Mouse (Mus musculus) forebrain, embryonic 15.5 days (tissue): Measurements from ENCODE around the gene Slc9a3r1. TPM values are rescaled to one million over a fixed set of nuclear protein-coding genes. Genes with fewer than 3 reads are reported as not detected.

ENCODE experiments used
- ATAC-seq: fragments of 200-750 bp; cut with Nextera tagmentation; replicated peaks from 2 replicates; pipeline ENCODE4 v1.8.0; 2017; ENCODE audit warnings: mild to moderate bottlenecking, moderate TSS enrichment, moderate library complexity
- H3K27ac ChIP-seq: fragments of 300-500 bp; sonication (generic); replicated peaks from 2 replicates; pipeline ENCODE4 v1.5.1; 2015; ENCODE audit warnings: mild to moderate bottlenecking, inconsistent platforms
- H3K27me3 ChIP-seq: fragments of 300-500 bp; sonication (generic); 2 replicates; pipeline ENCODE4 v1.6.1; 2015; ENCODE audit warnings: inconsistent platforms
- H3K36me3 ChIP-seq: fragments of 300-500 bp; sonication (generic); 2 replicates; pipeline ENCODE4 v1.6.1; 2015; ENCODE audit warnings: mild to moderate bottlenecking, inconsistent platforms
- H3K4me1 ChIP-seq: fragments of 300-500 bp; sonication (generic); 2 replicates; pipeline ENCODE4 v1.6.1; 2015; ENCODE audit warnings: inconsistent platforms
- H3K4me2 ChIP-seq: fragments of 300-500 bp; sonication (generic); replicated peaks from 2 replicates; pipeline ENCODE4 v1.6.1; 2015; ENCODE audit warnings: mild to moderate bottlenecking, inconsistent platforms
- H3K4me3 ChIP-seq: fragments of 300-500 bp; sonication (generic); 2 replicates; pipeline ENCODE4 v1.5.1; 2015; ENCODE audit warnings: mild to moderate bottlenecking, inconsistent platforms
- H3K9ac ChIP-seq: fragments of 300-500 bp; sonication (generic); replicated peaks from 2 replicates; pipeline ENCODE4 v1.6.1; 2015; ENCODE audit warnings: mild to moderate bottlenecking, inconsistent platforms
- H3K9me3 ChIP-seq: fragments of 300-500 bp; sonication (generic); 2 replicates; pipeline ENCODE4 v1.6.1; 2016; ENCODE audit warnings: inconsistent platforms
- WGBS: fragments of 180-500 bp; shearing (Covaris S2); methylation state at CpG from one replicate; pipeline ENCODE4 v1.1.7; 2015; ENCODE audit warnings: mixed read lengths; 5-methylcytosine and 5-hydroxymethylcytosine counted together
- polyA plus RNA-seq: library from polyadenylated mRNA; unstranded; fragments of >200 nt; fragmentation: Nextera tagmentation; extraction: Ambion mirVana; gene quantifications from 2 replicates; pipeline ENCODE4 v1.2.1, GENCODE M21; 2015

Gene Slc9a3r1
- polyA plus RNA-seq, 1 experiment from 2014 or later, result 50.5 TPM

DNA sequence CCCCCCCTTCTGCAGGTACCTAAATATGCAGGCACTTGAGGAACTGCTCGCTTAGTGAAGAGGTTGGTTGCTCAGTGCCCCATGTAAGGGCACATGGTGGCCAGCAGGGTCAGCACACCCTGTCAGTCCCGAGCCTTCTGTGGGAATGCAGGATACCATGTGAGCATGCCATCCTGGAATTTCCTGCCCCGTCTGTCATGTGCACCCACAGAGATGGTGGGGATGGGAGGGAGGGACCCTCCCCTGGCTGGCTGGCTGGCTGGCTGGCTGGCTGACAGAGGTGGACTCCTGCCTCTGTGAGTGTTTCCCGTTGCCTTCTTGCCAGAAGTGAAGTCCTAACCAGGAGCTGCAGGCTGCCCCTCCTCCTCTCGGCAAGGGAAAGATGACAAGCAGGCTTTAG lies 59.4 kb downstream of the Slc9a3r1 start:
- no peak overlapping the region for H3K4me2 ChIP-seq
- no peak for ATAC-seq
- H3K9me3 ChIP-seq, result no peaks in the 10 kb centered on the region
- H3K9ac ChIP-seq, result no peak overlapping the region
- WGBS, result 47% methylated on average over 5 of the region's 5 CpGs
- H3K36me3 ChIP-seq, result no peaks in the 10 kb centered on the region
- no peaks in the 10 kb centered on the region for H3K27me3 ChIP-seq
- no peak overlapping the region for H3K27ac ChIP-seq
- peaks cover 66% of the 10 kb centered on the region for H3K4me1 ChIP-seq
- H3K4me3 ChIP-seq, result no peak overlapping the region

DNA sequence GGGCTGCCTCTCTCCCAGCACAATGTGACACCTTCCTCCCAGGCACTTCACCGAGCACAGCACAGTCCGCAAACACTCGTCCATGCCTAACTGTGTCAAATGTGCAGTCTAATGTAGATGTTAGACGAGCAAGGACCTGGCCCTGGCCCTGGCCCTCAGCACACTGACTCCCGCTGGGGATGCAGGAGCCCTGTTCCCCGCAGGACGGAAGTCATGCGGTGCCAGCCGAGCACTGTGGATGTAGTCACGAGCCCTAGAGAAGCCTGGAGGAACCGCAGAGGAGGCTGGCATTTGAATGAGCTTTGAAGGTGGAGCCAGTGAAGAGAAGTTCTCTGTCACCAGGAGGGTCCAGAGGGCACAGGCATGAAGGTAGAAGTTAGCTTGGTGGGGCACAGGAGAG lies 60.3 kb downstream of the Slc9a3r1 start:
- no peaks in the 10 kb centered on the region for H3K27me3 ChIP-seq
- H3K9ac ChIP-seq, result no peak overlapping the region
- 75% methylated on average over 11 of the region's 11 CpGs for WGBS
- H3K9me3 ChIP-seq, result no peaks in the 10 kb centered on the region
- H3K27ac ChIP-seq, result no peak overlapping the region
- ATAC-seq, result no peak
- H3K4me3 ChIP-seq, result no peak overlapping the region
- H3K4me1 ChIP-seq, result peaks cover 70% of the 10 kb centered on the region
- no peak overlapping the region for H3K4me2 ChIP-seq
- H3K36me3 ChIP-seq, result no peaks in the 10 kb centered on the region

- no peak overlapping the region for H3K27ac ChIP-seq
- 81% methylated on average over 6 of the region's 6 CpGs for WGBS
- ATAC-seq, result no peak
- H3K36me3 ChIP-seq, result no peaks in the 10 kb centered on the region
- no peaks in the 10 kb centered on the region for H3K9me3 ChIP-seq
- no peaks in the 10 kb centered on the region for H3K27me3 ChIP-seq
- H3K4me3 ChIP-seq, result no peak overlapping the region
- H3K4me2 ChIP-seq, result no peak overlapping the region
- no peak overlapping the region for H3K9ac ChIP-seq
- H3K4me1 ChIP-seq, result peaks cover 72% of the 10 kb centered on the region
These were observed 60.7 kb downstream of the Slc9a3r1 start for GRCm38 (mm10) chr11:115223877-115224276.

DNA sequence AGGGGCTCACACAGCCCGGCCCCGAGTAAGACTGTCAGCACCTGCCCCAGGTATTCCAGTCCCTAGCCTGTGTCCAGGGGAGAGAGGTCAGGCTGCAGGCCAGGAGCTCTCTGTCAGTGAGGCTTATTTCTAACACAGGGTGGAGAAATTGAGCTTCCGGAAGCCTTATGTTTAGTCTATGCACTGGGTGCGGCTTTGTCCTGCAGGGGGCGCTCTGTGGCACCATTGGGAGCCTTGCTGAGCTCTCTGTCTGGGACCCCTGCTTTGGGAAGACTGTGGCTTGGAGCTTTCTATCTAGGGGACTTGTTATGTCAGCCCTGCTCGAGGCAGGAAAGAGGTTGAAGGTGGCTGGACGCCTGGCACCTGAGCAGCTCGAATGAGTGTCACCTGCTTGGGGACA lies 61.7 kb downstream of the Slc9a3r1 start:
- no peak for ATAC-seq
- WGBS, result 42% methylated on average over 8 of the region's 8 CpGs
- Histone ChIP-seq H3K27me3 (no peaks in the 10 kb centered on the region), H3K27ac (peak overlapping the region; percentile 58), H3K9me3 (no peaks in the 10 kb centered on the region), H3K4me2 (no peak overlapping the region), H3K36me3 (no peaks in the 10 kb centered on the region), H3K4me3 (no peak overlapping the region), H3K4me1 (peaks cover 78% of the 10 kb centered on the region), H3K9ac (no peak overlapping the region)

GRCm38 (mm10) chr11:115225301-115225700 lies 62.2 kb downstream of the Slc9a3r1 start:
- Histone ChIP-seq H3K4me1 (peaks cover 78% of the 10 kb centered on the region), H3K27ac (peak overlapping the region; percentile 58), H3K9me3 (no peaks in the 10 kb centered on the region), H3K27me3 (no peaks in the 10 kb centered on the region), H3K4me2 (no peak overlapping the region), H3K9ac (no peak overlapping the region), H3K36me3 (no peaks in the 10 kb centered on the region), H3K4me3 (no peak overlapping the region)
- no peak for ATAC-seq
- WGBS, result 29% methylated on average over 6 of the region's 6 CpGs

DNA sequence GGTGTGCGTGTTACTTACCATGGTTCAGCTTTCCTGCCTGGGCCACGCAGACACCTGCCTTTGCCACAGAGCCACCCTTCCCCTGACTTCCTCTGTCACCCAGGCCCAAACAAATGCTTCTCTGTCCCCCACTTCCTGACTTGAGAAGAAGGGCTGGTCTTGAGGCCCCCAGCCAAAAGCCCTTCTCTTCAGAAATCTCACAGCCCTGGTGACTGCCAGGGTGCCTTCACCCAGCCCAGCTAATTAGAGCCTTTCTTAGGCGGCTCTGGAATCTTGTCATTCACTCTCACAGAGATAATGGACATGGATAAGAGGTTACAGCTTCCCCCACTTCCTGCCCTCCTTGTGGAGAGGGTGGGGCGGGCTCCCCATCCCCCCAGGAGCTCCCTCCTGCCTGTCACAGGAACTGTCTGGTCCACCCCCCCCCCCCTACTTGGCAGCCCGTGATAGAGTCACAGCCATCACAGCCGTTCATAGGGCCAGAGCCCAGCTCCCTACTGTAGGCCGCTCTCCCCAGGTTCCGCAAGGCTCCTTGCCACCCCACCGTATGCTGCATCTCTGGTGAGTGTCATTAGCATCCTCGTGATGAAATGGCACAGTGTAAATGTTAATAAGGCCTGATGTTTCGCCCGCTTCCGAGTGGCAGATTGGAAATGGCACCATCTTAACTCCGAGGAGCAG lies 63.8 kb downstream of the Slc9a3r1 start:
- H3K4me1 ChIP-seq, result peaks cover 80% of the 10 kb centered on the region
- H3K36me3 ChIP-seq, result no peaks in the 10 kb centered on the region
- 9% methylated on average over 14 of the region's 14 CpGs for WGBS
- peak; percentile 76 for ATAC-seq
- H3K4me2 ChIP-seq, result peak overlapping the region; percentile 9
- H3K27ac ChIP-seq, result peak overlapping the region; percentile 78
- H3K27me3 ChIP-seq, result no peaks in the 10 kb centered on the region
- no peak overlapping the region for H3K4me3 ChIP-seq
- no peak overlapping the region for H3K9ac ChIP-seq
- no peaks in the 10 kb centered on the region for H3K9me3 ChIP-seq

- Histone ChIP-seq H3K9me3 (no peaks in the 10 kb centered on the region), H3K4me2 (no peak overlapping the region), H3K4me1 (peaks cover 80% of the 10 kb centered on the region), H3K9ac (no peak overlapping the region), H3K27ac (peak overlapping the region; percentile 78), H3K27me3 (no peaks in the 10 kb centered on the region), H3K36me3 (no peaks in the 10 kb centered on the region), H3K4me3 (no peak overlapping the region)
- 29% methylated on average over 12 of the region's 12 CpGs for WGBS
- no peak; the same call in 1 of the 2 replicates for ATAC-seq
These were observed 64.5 kb downstream of the Slc9a3r1 start for GRCm38 (mm10) chr11:115227640-115228039.

DNA sequence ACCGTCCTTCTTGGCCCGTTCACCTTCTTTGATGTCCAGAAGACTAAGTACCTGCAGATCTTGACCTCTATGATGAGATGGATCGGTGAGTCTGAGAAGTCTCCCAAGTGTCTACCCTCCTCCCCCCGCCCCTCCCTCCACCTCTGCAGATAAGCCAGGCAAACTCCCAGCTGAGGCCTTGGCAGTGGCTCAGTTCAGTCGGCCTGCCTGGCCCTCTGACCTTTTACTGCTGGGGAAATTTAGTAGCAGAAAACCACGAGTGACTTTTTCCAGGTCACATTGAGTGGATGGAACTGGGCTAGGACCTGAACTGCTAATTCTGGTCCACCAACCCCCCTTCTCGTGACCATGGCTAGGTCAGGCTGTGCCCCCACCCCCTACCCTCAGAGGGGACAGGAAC lies 65.3 kb downstream of the Slc9a3r1 start:
- Histone ChIP-seq H3K27ac (no peak overlapping the region), H3K9ac (no peak overlapping the region), H3K4me3 (no peak overlapping the region), H3K4me2 (no peak overlapping the region), H3K4me1 (peaks cover 80% of the 10 kb centered on the region), H3K27me3 (no peaks in the 10 kb centered on the region), H3K9me3 (no peaks in the 10 kb centered on the region), H3K36me3 (no peaks in the 10 kb centered on the region)
- WGBS, result 74% methylated on average over 7 of the region's 7 CpGs
- no peak for ATAC-seq

DNA sequence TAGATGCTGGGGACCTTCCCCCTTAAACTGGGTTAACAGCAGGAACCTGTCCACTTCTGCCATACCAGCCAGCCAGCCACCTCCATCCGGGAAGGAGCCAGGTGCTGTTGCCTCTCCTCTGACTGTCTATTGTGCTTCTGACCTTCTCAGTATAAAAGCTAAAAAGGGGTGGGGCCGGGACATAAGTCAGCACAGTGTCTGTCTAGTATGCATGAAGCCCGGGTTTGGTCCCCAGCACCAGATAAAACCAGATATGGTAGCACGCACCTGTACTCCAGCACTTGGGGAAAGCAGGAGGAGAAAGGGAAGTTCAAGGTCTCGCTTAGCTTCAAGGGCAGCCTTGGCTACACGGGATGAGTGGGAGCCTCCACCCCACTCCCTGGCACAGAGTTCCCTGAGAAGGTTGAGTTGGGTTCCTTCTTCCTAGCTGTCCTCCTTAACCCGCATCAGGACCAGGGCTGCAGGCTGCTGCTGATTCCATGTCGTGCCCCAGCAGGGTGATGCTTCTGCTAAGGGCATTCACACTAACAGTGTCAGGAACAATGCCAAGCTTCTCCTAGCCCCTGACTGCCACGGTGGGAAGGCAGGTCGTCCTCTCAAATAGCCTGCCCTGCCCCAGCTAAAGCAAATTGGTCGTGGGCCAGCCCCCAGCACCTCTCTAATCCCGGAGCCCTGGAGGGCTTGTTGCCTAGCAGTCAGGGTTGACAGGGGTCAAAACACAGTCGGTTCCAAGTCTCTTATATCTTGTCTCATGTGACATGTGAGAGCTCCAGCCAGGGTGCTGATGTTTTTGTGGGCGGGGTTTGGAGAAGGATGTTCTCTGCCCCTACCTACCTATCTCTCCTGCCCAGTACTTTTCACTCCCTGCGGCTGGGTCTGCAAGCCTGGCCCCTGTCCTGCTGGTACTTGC lies 66.1 kb downstream of the Slc9a3r1 start:
- WGBS, result 47% methylated on average over 15 of the region's 15 CpGs
- Histone ChIP-seq H3K4me3 (no peak overlapping the region), H3K4me2 (no peak overlapping the region), H3K9ac (no peak overlapping the region), H3K4me1 (peaks cover 82% of the 10 kb centered on the region), H3K36me3 (no peaks in the 10 kb centered on the region), H3K27me3 (no peaks in the 10 kb centered on the region), H3K27ac (no peak overlapping the region), H3K9me3 (no peaks in the 10 kb centered on the region)
- no peak for ATAC-seq

Other genes starting within 250 kb of the Slc9a3r1 start
- gene Cd300lb, start 229.0 kb upstream of the Slc9a3r1 start, polyA plus RNA-seq, result 0.20 TPM in 1 of 2 replicates, not detected in the other
- not detected in 2 replicates for gene Cd300c, start 194.2 kb upstream of the Slc9a3r1 start, polyA plus RNA-seq
- gene Cd300ld, start 173.4 kb upstream of the Slc9a3r1 start, polyA plus RNA-seq, result 0.08 TPM in 1 of 2 replicates, not detected in the other
- gene Cd300c2, start 161.5 kb upstream of the Slc9a3r1 start, polyA plus RNA-seq, result 1.2 and 1.6 TPM in 2 replicates
- not detected in 2 replicates for gene Cd300ld2, start 147.1 kb upstream of the Slc9a3r1 start, polyA plus RNA-seq
- not detected in 2 replicates for gene Cd300ld4, start 136.3 kb upstream of the Slc9a3r1 start, polyA plus RNA-seq
- not detected in 2 replicates for gene Cd300ld5, start 125.6 kb upstream of the Slc9a3r1 start, polyA plus RNA-seq
- gene Cd300ld3, start 114.9 kb upstream of the Slc9a3r1 start, polyA plus RNA-seq, result not detected in 2 replicates
- 0.09 TPM in 1 of 2 replicates, not detected in the other for gene Cd300e, start 101.2 kb upstream of the Slc9a3r1 start, polyA plus RNA-seq
- 0.80 and 1.0 TPM in 2 replicates for gene Rab37, start 71.9 kb upstream of the Slc9a3r1 start, polyA plus RNA-seq
- gene Cd300lf, start 29.3 kb upstream of the Slc9a3r1 start, polyA plus RNA-seq, result 0.10 TPM in 1 of 2 replicates, not detected in the other
- gene Tmem104, start 24.1 kb downstream of the Slc9a3r1 start, polyA plus RNA-seq, result 10.8 and 12.4 TPM in 2 replicates
- 19.0 and 24.1 TPM in 2 replicates for gene Nat9, start 24.5 kb downstream of the Slc9a3r1 start, polyA plus RNA-seq
- gene Grin2c, start 103.9 kb downstream of the Slc9a3r1 start, polyA plus RNA-seq, result 0.22 and 0.23 TPM in 2 replicates
- 23.9 and 24.0 TPM in 2 replicates for gene Fdxr, start 113.7 kb downstream of the Slc9a3r1 start, polyA plus RNA-seq
- 0.37 TPM in 2 replicates for gene Fads6, start 134.3 kb downstream of the Slc9a3r1 start, polyA plus RNA-seq
- gene Otop2, start 143.8 kb downstream of the Slc9a3r1 start, polyA plus RNA-seq, result 0.08 TPM in 1 of 2 replicates, not detected in the other
- gene Ush1g, start 158.7 kb downstream of the Slc9a3r1 start, polyA plus RNA-seq, result 0.05 TPM in 1 of 2 replicates, not detected in the other
- 0.10 and 0.25 TPM in 2 replicates for gene Otop3, start 171.4 kb downstream of the Slc9a3r1 start, polyA plus RNA-seq
- 48.9 and 50.3 TPM in 2 replicates for gene Hid1, start 204.4 kb downstream of the Slc9a3r1 start, polyA plus RNA-seq
- 20.9 and 21.2 TPM in 2 replicates for gene Cdr2l, start 218.6 kb downstream of the Slc9a3r1 start, polyA plus RNA-seq
- gene Mrpl58, start 240.4 kb downstream of the Slc9a3r1 start, polyA plus RNA-seq, result 178 and 192 TPM in 2 replicates